Mouse (Mus musculus): Measurements from ENCODE around the gene Mrps7.

GRCm38 (mm10) chr11:115582913-115583606 is 20.7 kb upstream of the Mrps7 start:
- no peak for TF ChIP-seq CTCF (IDR thresholded peaks at IDR 0.05; ENCODE audit: control insufficient read depth, insufficient read depth, low read length)
- TF ChIP-seq POLR2A (IDR thresholded peaks at IDR 0.05; ENCODE audit: borderline replicate concordance, control insufficient read depth, low read depth, low read length): no peak

Measured in bone marrow, adult 2 months (tissue).